ENCODE assay signal across 8 mouse cellular contexts in the genomic region with DNA sequence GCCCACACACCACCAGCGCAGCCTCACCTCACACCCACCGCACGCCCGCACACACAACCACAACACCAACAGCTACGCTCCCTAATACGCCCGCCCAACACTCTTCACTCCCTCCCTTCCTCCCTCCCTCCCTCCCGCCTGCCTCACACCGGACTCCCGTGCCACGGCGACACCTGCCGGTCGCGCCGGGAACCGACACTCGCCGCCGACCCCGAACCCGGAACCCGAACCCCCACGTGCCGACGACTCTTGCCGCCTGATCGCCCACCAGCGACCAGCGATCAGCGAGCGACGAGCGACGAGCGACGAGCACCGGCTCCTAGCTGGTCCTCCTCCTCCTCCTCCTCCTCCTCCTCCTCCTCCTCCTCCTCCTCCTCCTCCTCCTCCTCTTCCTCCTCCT. TPM values are rescaled to one million over a fixed set of nuclear protein-coding genes. Genes with fewer than 3 reads are reported as not detected.
DNase-seq lines count a peak whose midpoint lies in the region; ATAC-seq lines count a peak whose summit lies in the region.
"Not testable (repeated sequence)": the region's sequence is repeated elsewhere in the genome, so short reads cannot be mapped to it uniquely, and the experiment has no call there.

No protein-coding gene starts in this region.

- H3K4me2 ChIP-seq in embryonic facial prominence, embryonic 13.5 days = peak overlapping the region; percentile 43
- H3K4me2 ChIP-seq in hindbrain, embryonic 15.5 days = 0 out of 2 replicates have a peak overlapping the region, but pooled peaks have one; percentile 35
- peak overlapping the region; percentile 41; the same call in 1 of the 2 replicates for H3K4me2 ChIP-seq in liver, embryonic 13.5 days
- not testable (repeated sequence) for H3K4me2 ChIP-seq in midbrain, embryonic 16.5 days (ENCODE audit: low read length)

- H3K9ac ChIP-seq in embryonic facial prominence, embryonic 13.5 days; hindbrain, embryonic 15.5 days; liver, embryonic 13.5 days; midbrain, embryonic 16.5 days (ENCODE audit: low read depth, low read length): not testable (repeated sequence)

- H3K36me3 ChIP-seq in embryonic facial prominence, embryonic 13.5 days; hindbrain, embryonic 15.5 days; liver, embryonic 13.5 days; midbrain, embryonic 16.5 days (ENCODE audit: control insufficient read depth, insufficient read depth, low read length): not testable (repeated sequence)

- not testable (repeated sequence) for H3K9me3 ChIP-seq in embryonic facial prominence, embryonic 13.5 days; hindbrain, embryonic 15.5 days; liver, embryonic 13.5 days (replicated peaks); midbrain, embryonic 16.5 days (replicated peaks; ENCODE audit: control insufficient read depth, low read length, poor library complexity, severe bottlenecking)

- peak; percentile 89 to 92 for DNase-seq in CD8-positive naive resting alpha-beta T cell, adult 2 months (ENCODE audit: low read depth in 2 of 2, low spot score in 2 of 2)
- peak; percentile 100 for DNase-seq in heart, adult 11 months
- DNase-seq in layer of hippocampus, postnatal 10 days (ENCODE audit: low spot score in 2 of 2) = peak; percentile 86 to 88
- peak; percentile 72 for DNase-seq in liver, embryonic 13.5 days
- DNase-seq in spleen, postnatal 10 days (ENCODE audit: low spot score in 2 of 2) = peak; percentile 41 to 44

- H3K4me3 ChIP-seq in embryonic facial prominence, embryonic 13.5 days = peak overlapping the region; percentile 27; the same call in 1 of the 2 replicates
- peak overlapping the region; percentile 27; the same call in 1 of the 2 replicates for H3K4me3 ChIP-seq in hindbrain, embryonic 15.5 days
- H3K4me3 ChIP-seq in liver, embryonic 13.5 days (replicated peaks) = not testable (repeated sequence)
- H3K4me3 ChIP-seq in midbrain, embryonic 16.5 days (ENCODE audit: low read depth, low read length) = peak overlapping the region; percentile 26

- H3K27me3 ChIP-seq in embryonic facial prominence, embryonic 13.5 days; hindbrain, embryonic 15.5 days; liver, embryonic 13.5 days; midbrain, embryonic 16.5 days (ENCODE audit: control insufficient read depth, insufficient read depth, low read depth, low read length): not testable (repeated sequence)

- not testable (repeated sequence) for ATAC-seq in embryonic facial prominence, embryonic 13.5 days (ENCODE audit: insufficient number of reproducible peaks, insufficient read depth, low FRiP score, low TSS enrichment, low read depth); hindbrain, embryonic 15.5 days (ENCODE audit: low FRiP score, low read depth); liver, embryonic 13.5 days (ENCODE audit: low read depth); midbrain, embryonic 16.5 days

- H3K27ac ChIP-seq in embryonic facial prominence, embryonic 13.5 days; hindbrain, embryonic 15.5 days (replicated peaks); liver, embryonic 13.5 days; midbrain, embryonic 16.5 days (ENCODE audit: low read length): not testable (repeated sequence)

- H3K4me1 ChIP-seq in embryonic facial prominence, embryonic 13.5 days; hindbrain, embryonic 15.5 days (replicated peaks); liver, embryonic 13.5 days (replicated peaks); midbrain, embryonic 16.5 days (ENCODE audit: control insufficient read depth, insufficient read depth, low read length): not testable (repeated sequence)

- WGBS in embryonic facial prominence, embryonic 13.5 days = 3% methylated on average over 21 of the region's 38 CpGs
- WGBS in hindbrain, embryonic 15.5 days = 4% methylated on average over 19 of the region's 38 CpGs
- under 1% methylated on average over 20 of the region's 38 CpGs for WGBS in liver, embryonic 13.5 days (ENCODE audit: insufficient replicate concordance)
- WGBS in midbrain, embryonic 16.5 days = 8% methylated on average over 16 of the region's 38 CpGs

RNA-seq across cellular contexts. Expression of gene Pdia4, which starts 55.4 kb away (rescaled TPM):
- 274 and 286 TPM in 2 replicates for polyA plus RNA-seq in embryonic facial prominence, embryonic 13.5 days (2015; fragmentation: Nextera tagmentation; extraction: Ambion mirVana)
- 150 and 163 TPM in 2 replicates for polyA plus RNA-seq in hindbrain, embryonic 15.5 days (2015; fragmentation: Nextera tagmentation; extraction: Ambion mirVana)
- 10 to 100 TPM; 44.8 to 47.8 TPM for total RNA-seq in layer of hippocampus, postnatal 10 days (2021)
- 117 and 141 TPM in 2 replicates for polyA plus RNA-seq in liver, embryonic 13.5 days (2015; fragmentation: Nextera tagmentation; extraction: Ambion mirVana)
- polyA plus RNA-seq in midbrain, embryonic 16.5 days (2015; fragmentation: Nextera tagmentation; extraction: Ambion mirVana) = 147 and 150 TPM in 2 replicates

Comparison
In these comparisons a context has a peak if more than half of its experiments do, and no peak if none do; other contexts are left out.
1. DNase-seq: peak in every context shown above with its lines; median percentile 100 in heart, adult 11 months; 90 in CD8-positive naive resting alpha-beta T cell, adult 2 months; 87 in layer of hippocampus, postnatal 10 days; 72 in liver, embryonic 13.5 days; 42 in spleen, postnatal 10 days.